Mouse (Mus musculus) forebrain, embryonic 14.5 days (tissue): ENCODE measurements around the gene Arhgef19. TPM values are rescaled to one million over a fixed set of nuclear protein-coding genes. Genes with fewer than 3 reads are reported as not detected.

ENCODE experiments used
- ATAC-seq: fragments of 200-750 bp; cut with Nextera tagmentation; 2 replicates; pipeline ENCODE4 v1.8.0; 2017; ENCODE audit warnings: mild to moderate bottlenecking, moderate library complexity
- DNase-seq: peaks from one replicate; pipeline ENCODE4 v3.0.0-alpha.2; 2015; ENCODE audit warnings: low spot score
- H3K27ac ChIP-seq: fragments of 300-500 bp; sonication (generic); 2 replicates; pipeline ENCODE4 v1.5.1; 2014; ENCODE audit warnings: low read depth, mild to moderate bottlenecking, control low read depth, low read length, moderate library complexity
- H3K27me3 ChIP-seq: fragments of 300-500 bp; sonication (generic); replicated peaks from 2 replicates; pipeline ENCODE4 v1.6.1; 2014; ENCODE audit warnings: low read length, control low read depth, mixed read lengths; ENCODE audit not compliant: control insufficient read depth, insufficient read depth
- H3K36me3 ChIP-seq: fragments of 300-500 bp; sonication (generic); 2 replicates; pipeline ENCODE4 v1.6.1; 2014; ENCODE audit warnings: low read length, control low read depth; ENCODE audit not compliant: control insufficient read depth, insufficient read depth
- H3K4me1 ChIP-seq: fragments of 300-500 bp; sonication (generic); 2 replicates; pipeline ENCODE4 v1.6.1; 2014; ENCODE audit warnings: antibody characterized with exemption, low read length, control low read depth; ENCODE audit not compliant: control insufficient read depth, insufficient read depth
- H3K4me2 ChIP-seq: fragments of 300-500 bp; sonication (generic); 2 replicates; pipeline ENCODE4 v1.6.1; 2014; ENCODE audit warnings: mild to moderate bottlenecking, control low read depth, low read length
- H3K4me3 ChIP-seq: fragments of 300-500 bp; sonication (generic); 2 replicates; pipeline ENCODE4 v1.5.1; 2014; ENCODE audit warnings: low read depth, low read length, control low read depth
- H3K9ac ChIP-seq: fragments of 300-500 bp; sonication (generic); 2 replicates; pipeline ENCODE4 v1.6.1; 2014; ENCODE audit warnings: mild to moderate bottlenecking, low read length, control low read depth, moderate library complexity
- H3K9me3 ChIP-seq: fragments of 300-500 bp; sonication (generic); replicated peaks from 2 replicates; pipeline ENCODE4 v1.6.1; 2016; ENCODE audit warnings: low read length, control low read depth, mixed read lengths; ENCODE audit not compliant: control insufficient read depth
- WGBS: fragments of 180-500 bp; shearing (Covaris S2); extraction: QIAGEN DNeasy Blood & Tissue Kit; methylation state at CpG from one replicate; pipeline ENCODE4 v1.1.7; 2014; 5-methylcytosine and 5-hydroxymethylcytosine counted together
- polyA plus RNA-seq: library from polyadenylated mRNA; unstranded; fragments of >200 nt; fragmentation: Nextera tagmentation; extraction: Ambion mirVana; gene quantifications from 2 replicates; pipeline ENCODE4 v1.2.1, GENCODE M21; 2014

Gene Arhgef19
- polyA plus RNA-seq, 1 experiment from 2014 or later, result 0.65 TPM

DNA sequence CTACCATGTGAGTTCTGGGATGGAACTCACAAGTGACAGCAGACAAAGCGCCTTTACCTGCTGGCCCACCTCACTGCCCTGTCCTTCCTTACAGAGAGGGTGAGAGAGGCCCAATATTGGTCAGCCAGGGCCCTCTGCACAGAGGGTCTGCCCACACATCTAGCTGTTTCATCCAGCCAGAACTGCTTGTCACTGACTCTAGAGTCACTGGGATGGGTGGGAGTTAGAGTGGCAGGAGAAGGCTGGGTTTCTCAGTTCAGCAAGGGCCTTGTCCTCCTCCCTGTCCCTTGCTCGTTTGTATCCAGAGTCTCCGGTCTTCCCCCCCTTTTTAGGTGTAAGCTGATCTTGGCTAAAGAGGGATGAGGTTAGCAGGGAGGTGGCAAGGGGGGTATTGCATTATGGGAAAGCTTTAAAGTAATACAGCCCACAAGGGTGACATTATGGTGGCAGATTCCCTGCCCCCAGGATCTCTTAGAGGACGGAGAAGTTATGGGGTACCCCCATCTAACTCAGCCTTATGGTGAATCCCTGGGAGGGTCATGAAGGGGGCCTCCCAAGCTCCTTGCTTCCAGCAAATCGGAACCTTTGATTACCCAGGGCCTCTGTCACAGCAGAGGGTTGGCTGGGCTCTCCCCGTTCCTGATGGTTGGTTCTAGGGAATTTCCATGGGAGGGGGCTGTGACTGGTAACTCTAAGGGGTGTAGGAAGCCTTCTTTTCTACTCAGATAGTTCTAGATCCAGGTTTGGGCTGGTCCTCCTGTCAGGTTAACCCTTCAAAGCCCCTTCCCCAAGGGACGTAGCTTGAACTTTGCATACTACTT lies 64.3 kb downstream of the Arhgef19 start:
- WGBS, result 52% methylated on average over 7 of the region's 7 CpGs
- H3K4me1 ChIP-seq, result peaks cover 6% of the 10 kb centered on the region
- no peak overlapping the region for H3K4me3 ChIP-seq
- DNase-seq (no peak), ATAC-seq (no peak)
- no peak overlapping the region for H3K27ac ChIP-seq
- H3K36me3 ChIP-seq, result no peaks in the 10 kb centered on the region
- H3K4me2 ChIP-seq, result no peak overlapping the region
- H3K9me3 ChIP-seq, result no peaks in the 10 kb centered on the region
- peaks cover 20% of the 10 kb centered on the region; the same call in 1 of the 2 replicates for H3K27me3 ChIP-seq
- no peak overlapping the region for H3K9ac ChIP-seq

DNA sequence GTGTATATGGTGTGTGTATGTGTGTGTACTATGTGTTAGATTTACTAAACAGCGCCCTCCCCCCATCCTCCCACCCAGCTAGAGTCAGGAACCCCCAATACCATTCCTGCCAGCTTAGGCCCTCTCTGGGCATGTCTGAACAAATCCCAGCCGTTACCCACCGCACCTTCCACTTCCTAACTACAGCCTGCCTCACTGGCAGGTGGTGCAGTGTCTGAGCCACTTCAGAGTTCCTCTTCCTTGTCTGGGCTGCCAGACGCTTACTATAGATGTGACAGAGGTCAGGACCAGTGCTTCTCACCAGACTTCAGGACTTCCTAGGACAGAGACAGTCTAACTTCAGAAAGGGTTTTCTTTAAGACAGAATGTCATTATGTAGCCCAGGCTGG lies 64.9 kb downstream of the Arhgef19 start:
- Histone ChIP-seq H3K27ac (no peak overlapping the region), H3K27me3 (peaks cover 20% of the 10 kb centered on the region; the same call in 1 of the 2 replicates), H3K4me3 (no peak overlapping the region), H3K4me2 (no peak overlapping the region), H3K36me3 (no peaks in the 10 kb centered on the region), H3K9me3 (no peaks in the 10 kb centered on the region), H3K4me1 (peaks cover 6% of the 10 kb centered on the region), H3K9ac (no peak overlapping the region)
- DNase-seq (no peak), ATAC-seq (no peak)
- WGBS, result 90% methylated on average over 4 of the region's 4 CpGs

DNA sequence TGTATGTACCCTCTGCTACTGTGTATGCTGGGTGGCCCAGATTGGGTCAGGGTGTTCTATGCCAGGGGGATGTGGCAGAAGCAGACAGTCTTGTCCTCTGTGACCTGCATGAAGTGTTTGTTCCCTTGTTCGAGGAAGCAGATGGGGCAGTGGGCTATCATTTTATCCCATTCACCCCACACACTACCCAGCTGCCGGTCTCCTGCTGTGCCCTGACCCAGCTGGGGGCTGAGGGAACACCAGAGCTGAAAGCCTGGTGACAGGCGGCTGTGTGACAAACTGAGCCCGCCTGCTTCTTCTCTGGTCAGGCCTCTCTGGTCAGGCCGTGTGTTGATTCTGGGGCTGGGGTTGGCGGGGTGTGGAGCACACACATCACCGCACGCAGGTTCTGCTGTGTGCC lies 66.8 kb downstream of the Arhgef19 start:
- H3K4me1 ChIP-seq, result peaks cover 14% of the 10 kb centered on the region
- no peak for ATAC-seq
- H3K9ac ChIP-seq, result no peak overlapping the region
- H3K4me3 ChIP-seq, result no peak overlapping the region
- DNase-seq, result no peak
- H3K9me3 ChIP-seq, result no peaks in the 10 kb centered on the region
- H3K27ac ChIP-seq, result no peak overlapping the region
- H3K36me3 ChIP-seq, result no peaks in the 10 kb centered on the region
- 35% methylated on average over 8 of the region's 8 CpGs for WGBS
- peaks cover 19% of the 10 kb centered on the region; the same call in 1 of the 2 replicates for H3K27me3 ChIP-seq
- H3K4me2 ChIP-seq, result no peak overlapping the region

Other genes with a start within 250 kb of the Arhgef19 start
- gene Mfap2, start 229.1 kb upstream of the Arhgef19 start, polyA plus RNA-seq, result 255 and 287 TPM in 2 replicates
- gene Crocc, start 178.9 kb upstream of the Arhgef19 start, polyA plus RNA-seq, result 6.6 and 7.8 TPM in 2 replicates
- gene Necap2, start 161.1 kb upstream of the Arhgef19 start, polyA plus RNA-seq, result 36.6 and 41.8 TPM in 2 replicates
- 0.19 TPM in 1 of 2 replicates, not detected in the other for gene Spata21, start 151.2 kb upstream of the Arhgef19 start, polyA plus RNA-seq
- 37.0 and 38.9 TPM in 2 replicates for gene Szrd1, start 99.7 kb upstream of the Arhgef19 start, polyA plus RNA-seq
- gene Fbxo42, start 91.6 kb upstream of the Arhgef19 start, polyA plus RNA-seq, result 22.3 and 29.5 TPM in 2 replicates
- 6.5 and 6.7 TPM in 2 replicates for gene Rsg1, start 25.5 kb upstream of the Arhgef19 start, polyA plus RNA-seq
- 0.58 and 0.64 TPM in 2 replicates for gene Epha2, start 61.7 kb downstream of the Arhgef19 start, polyA plus RNA-seq
- gene Fam131c, start 128.7 kb downstream of the Arhgef19 start, polyA plus RNA-seq, result 10.2 and 15.8 TPM in 2 replicates
- not detected in 2 replicates for gene Clcnka, start 159.2 kb downstream of the Arhgef19 start, polyA plus RNA-seq
- not detected in 2 replicates for gene Clcnkb, start 176.5 kb downstream of the Arhgef19 start, polyA plus RNA-seq
- gene Hspb7, start 181.3 kb downstream of the Arhgef19 start, polyA plus RNA-seq, result not detected in 2 replicates
- gene Srarp, start 196.6 kb downstream of the Arhgef19 start, polyA plus RNA-seq, result 0.33 TPM in 1 of 2 replicates, not detected in the other
- gene Zbtb17, start 205.2 kb downstream of the Arhgef19 start, polyA plus RNA-seq, result 41.3 and 46.5 TPM in 2 replicates